Mouse (Mus musculus): ENCODE results near the gene Lrrn4cl. TPM values are rescaled to one million over a fixed set of nuclear protein-coding genes. Genes with fewer than 3 reads are reported as not detected.

The Lrrn4cl gene
- polyA plus RNA-seq, 1 experiment: 0.25 TPM

DNA sequence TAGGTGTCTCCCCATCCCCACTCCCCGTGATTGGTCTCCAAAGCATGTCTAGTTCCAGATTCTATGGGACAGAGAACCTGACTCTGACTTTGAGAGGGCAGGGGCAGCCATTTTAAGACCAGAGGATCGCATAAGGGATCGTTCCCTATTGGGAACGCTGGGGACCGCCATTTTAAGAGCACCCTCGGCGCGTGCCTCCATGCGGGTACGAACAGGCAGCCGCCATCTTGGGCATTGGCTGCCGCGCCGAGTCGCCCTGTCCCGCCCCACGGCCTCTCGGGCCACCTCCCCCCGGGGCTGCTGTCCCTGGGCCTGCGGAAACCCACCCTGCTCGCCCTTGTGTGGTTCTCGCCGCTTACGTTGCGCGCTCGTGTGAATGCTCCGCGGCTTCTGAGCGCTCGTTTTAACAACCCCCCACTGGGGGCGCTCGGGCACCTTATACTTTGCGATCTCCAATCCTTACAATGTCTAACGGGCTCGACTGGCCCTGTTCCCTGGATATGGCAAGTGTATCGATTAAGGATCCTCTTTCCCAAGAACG, 13.2 kb upstream of the Lrrn4cl start, which contains the start of gene Bscl2:
Gene Bscl2, plus strand, starts transcription at position 217 of the 541 bp plus-strand sequence.
- Histone ChIP-seq H3K27me3 (ENCODE audit: control insufficient read depth, insufficient read depth, insufficient read length) (no peaks in the 10 kb centered on the region), H3K79me2 (ENCODE audit: control insufficient read depth, insufficient read depth) (no peaks in the 10 kb centered on the region), H3ac (ENCODE audit: control insufficient read depth, insufficient read length) (no peak within 1 kb of the TSS), H3K4me3 (peak within 1 kb of the TSS; percentile 19), H3K4me2 (ENCODE audit: low read depth) (peak within 1 kb of the TSS; percentile 56), H3K36me3 (ENCODE audit: control insufficient read depth, insufficient read depth) (peaks cover 39% of the 10 kb centered on the region)
- TF ChIP-seq POLR2A (IDR thresholded peaks at IDR 0.05; ENCODE audit: insufficient read length, low read depth) (peak; percentile 28), MYOG (IDR thresholded peaks at IDR 0.05; ENCODE audit: control insufficient read depth in 1 of 3, insufficient read depth in 1 of 3, insufficient read length in 2 of 3, low read depth in 2 of 3) (no peak), POLR2AphosphoS2 (IDR thresholded peaks at IDR 0.05; ENCODE audit: insufficient read length, low read depth) (peak; percentile 84)

DNA sequence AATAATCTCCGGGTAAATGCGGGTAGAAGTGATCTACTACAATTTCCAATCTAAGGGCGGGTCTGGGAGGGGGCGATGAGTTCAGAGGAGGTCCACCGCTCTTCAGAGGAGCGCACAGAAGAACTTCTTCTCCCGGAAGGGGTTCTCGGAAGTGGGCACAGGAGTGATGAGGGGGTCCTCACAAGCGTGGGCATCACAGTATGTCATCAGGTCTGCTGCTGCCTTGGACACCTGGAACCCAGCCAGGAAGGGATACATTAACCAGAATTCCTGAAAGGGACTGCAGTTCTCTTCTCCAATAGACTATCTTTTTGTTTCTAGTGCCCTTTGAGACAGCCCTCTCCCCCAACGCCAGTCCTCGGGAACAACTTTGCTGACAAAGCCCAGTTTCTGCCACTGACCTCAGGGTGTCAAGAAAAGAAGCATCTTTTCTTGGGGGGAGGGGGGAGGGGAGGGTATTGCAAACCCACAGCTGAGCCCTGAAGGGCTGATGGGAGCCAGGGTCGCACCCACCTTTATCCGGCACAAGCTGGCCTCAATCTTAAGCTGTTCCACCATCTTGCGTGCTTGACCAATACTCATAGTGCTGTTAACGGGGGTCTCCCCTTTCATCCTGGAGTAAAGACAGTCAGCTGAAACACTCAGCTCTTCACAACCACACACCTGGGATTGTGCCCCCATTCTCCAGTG, 12.4 kb upstream of the Lrrn4cl start:
- H3K36me3 ChIP-seq (ENCODE audit: control insufficient read depth, insufficient read depth): peaks cover 30% of the 10 kb centered on the region
- peak overlapping the region; percentile 19 for H3K4me3 ChIP-seq
- no peaks in the 10 kb centered on the region for H3K27me3 ChIP-seq (ENCODE audit: control insufficient read depth, insufficient read depth, insufficient read length)
- peak overlapping the region; percentile 56 for H3K4me2 ChIP-seq (ENCODE audit: low read depth)
- TF ChIP-seq REST (IDR thresholded peaks at IDR 0.05; ENCODE audit: insufficient read depth, insufficient read length) (no peak), SRF (IDR thresholded peaks at IDR 0.05; ENCODE audit: control insufficient read depth, insufficient read length, low read depth) (no peak), MAX (IDR thresholded peaks at IDR 0.05; ENCODE audit: low read depth) (no peak), USF1 (IDR thresholded peaks at IDR 0.05; ENCODE audit: low read depth) (no peak), MYOD1 (IDR thresholded peaks at IDR 0.05; ENCODE audit: control insufficient read depth in 1 of 3, insufficient read length in 2 of 3, low read depth in 2 of 3) (no peak), TCF12 (IDR thresholded peaks at IDR 0.05; ENCODE audit: insufficient read depth, poor library complexity, severe bottlenecking) (no peak), E2F4 (IDR thresholded peaks at IDR 0.05; ENCODE audit: insufficient read depth) (no peak), MYOG (IDR thresholded peaks at IDR 0.05; ENCODE audit: control insufficient read depth in 1 of 3, insufficient read depth in 1 of 3, insufficient read length in 2 of 3, low read depth in 2 of 3) (no peak), POLR2AphosphoS2 (IDR thresholded peaks at IDR 0.05; ENCODE audit: insufficient read length, low read depth) (no peak), TCF3 (IDR thresholded peaks at IDR 0.05; ENCODE audit: insufficient read length, low read depth) (no peak), POLR2A (IDR thresholded peaks at IDR 0.05; ENCODE audit: insufficient read length, low read depth) (no peak), CEBPB (IDR thresholded peaks at IDR 0.05; ENCODE audit: insufficient read depth, poor library complexity, severe bottlenecking) (no peak)
- no peaks in the 10 kb centered on the region for H3K79me2 ChIP-seq (ENCODE audit: control insufficient read depth, insufficient read depth)
- no peak overlapping the region for H3ac ChIP-seq (ENCODE audit: control insufficient read depth, insufficient read length)

DNA sequence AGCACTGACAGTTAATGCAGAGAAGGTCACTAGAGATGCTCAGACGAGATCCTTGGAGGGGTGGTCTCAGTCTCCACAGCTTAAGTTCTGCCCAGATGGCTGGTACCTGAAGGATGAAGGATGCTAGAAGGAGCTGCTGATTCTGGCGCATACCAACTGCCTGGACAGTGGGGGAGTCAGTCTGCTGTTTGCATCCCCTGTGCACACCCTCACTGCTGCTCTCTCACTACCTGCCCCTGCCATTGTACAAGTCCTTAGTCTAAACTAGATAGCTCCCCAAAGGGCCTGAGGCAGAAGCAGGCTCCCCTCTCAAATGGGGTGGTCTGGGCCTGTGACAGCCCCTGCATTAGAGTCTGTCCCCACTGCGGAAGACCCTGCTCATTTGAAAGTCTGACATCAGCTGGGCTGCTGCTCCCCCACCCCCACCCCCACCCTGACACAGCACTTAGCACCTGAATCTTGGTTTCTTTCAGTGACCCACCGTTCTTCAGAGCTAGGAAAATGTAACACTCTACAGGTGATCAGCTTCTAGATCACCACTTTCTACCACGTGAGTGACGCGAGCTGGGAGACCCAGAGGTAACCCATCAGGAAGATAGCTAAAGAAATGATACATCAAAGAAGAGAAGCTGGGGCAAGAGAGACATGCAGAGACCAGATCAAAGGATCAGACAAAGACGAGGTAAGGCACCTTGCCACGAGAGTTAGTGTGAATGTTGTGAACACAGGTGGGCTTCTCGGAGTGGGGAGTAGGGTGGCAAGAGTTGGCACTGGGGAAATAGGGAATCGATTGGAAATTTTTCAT, 11.3 kb upstream of the Lrrn4cl start, which contains the start of gene Gng3:
Gene Gng3, minus strand, starts transcription at position 92 of the 805 bp plus-strand sequence.
- peak; percentile 22 for TF ChIP-seq POLR2AphosphoS2 (IDR thresholded peaks at IDR 0.05; ENCODE audit: insufficient read length, low read depth)
- TF ChIP-seq POLR2A (IDR thresholded peaks at IDR 0.05; ENCODE audit: insufficient read length, low read depth): no peak
- no peak for TF ChIP-seq SRF (IDR thresholded peaks at IDR 0.05; ENCODE audit: control insufficient read depth, insufficient read length, low read depth)
- H3K4me3 ChIP-seq: peak within 1 kb of the TSS; percentile 19
- no peaks in the 10 kb centered on the region for H3K79me2 ChIP-seq (ENCODE audit: control insufficient read depth, insufficient read depth)
- H3K4me2 ChIP-seq (ENCODE audit: low read depth): peak within 1 kb of the TSS; percentile 56
- peaks cover 24% of the 10 kb centered on the region for H3K36me3 ChIP-seq (ENCODE audit: control insufficient read depth, insufficient read depth)
- H3ac ChIP-seq (ENCODE audit: control insufficient read depth, insufficient read length): no peak within 1 kb of the TSS
- no peaks in the 10 kb centered on the region for H3K27me3 ChIP-seq (ENCODE audit: control insufficient read depth, insufficient read depth, insufficient read length)

DNA sequence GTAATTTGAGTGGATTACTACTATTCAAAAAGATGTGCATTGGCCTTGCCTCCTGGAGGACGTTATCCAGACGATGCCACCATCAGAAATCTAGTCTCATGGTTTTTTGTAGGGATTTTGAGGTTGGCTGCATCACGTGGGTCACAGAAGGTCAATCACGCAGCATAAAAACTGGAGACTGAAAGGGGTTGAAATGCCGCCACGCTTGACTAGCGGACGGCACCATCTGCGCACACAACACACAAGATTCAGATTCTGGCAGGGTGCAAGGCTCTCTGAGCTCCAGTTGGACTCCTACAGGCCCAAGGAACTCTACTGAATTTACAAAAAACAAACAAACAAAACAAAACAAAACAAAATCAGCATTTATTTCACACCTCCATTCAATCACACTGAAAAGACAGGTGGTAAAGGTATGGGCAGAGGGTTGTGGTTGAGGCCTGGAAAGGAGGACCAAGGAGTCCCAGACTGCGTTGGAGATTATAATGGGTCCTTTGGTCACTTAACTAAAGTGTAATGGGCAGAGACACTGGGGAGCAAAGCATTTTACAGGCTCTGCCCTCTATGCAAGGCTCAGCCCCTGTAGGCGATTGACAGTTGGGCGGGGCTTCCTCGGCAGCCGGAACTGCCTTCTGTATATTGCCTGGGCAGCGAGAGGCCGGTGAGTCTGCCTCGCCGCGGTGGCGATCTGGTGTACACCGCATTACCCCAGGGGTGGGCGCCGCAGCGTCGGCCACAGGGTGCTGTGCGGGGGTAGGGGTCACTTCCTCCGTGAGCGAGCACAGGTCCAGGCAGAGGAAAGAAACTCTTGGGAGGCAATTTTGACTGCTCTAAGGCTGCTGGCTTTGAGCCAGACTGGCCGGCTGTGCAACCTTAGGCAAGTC, 10.4 kb upstream of the Lrrn4cl start:
- Histone ChIP-seq H3K4me3 (no peak overlapping the region), H3K79me2 (ENCODE audit: control insufficient read depth, insufficient read depth) (no peaks in the 10 kb centered on the region), H3K4me2 (ENCODE audit: low read depth) (no peak overlapping the region), H3K27me3 (ENCODE audit: control insufficient read depth, insufficient read depth, insufficient read length) (no peaks in the 10 kb centered on the region), H3K36me3 (ENCODE audit: control insufficient read depth, insufficient read depth) (peaks cover 19% of the 10 kb centered on the region), H3ac (ENCODE audit: control insufficient read depth, insufficient read length) (no peak overlapping the region)
- TF ChIP-seq POLR2A (IDR thresholded peaks at IDR 0.05; ENCODE audit: insufficient read length, low read depth) (no peak), TCF12 (IDR thresholded peaks at IDR 0.05; ENCODE audit: insufficient read depth, poor library complexity, severe bottlenecking) (no peak), USF1 (IDR thresholded peaks at IDR 0.05; ENCODE audit: low read depth) (no peak), REST (IDR thresholded peaks at IDR 0.05; ENCODE audit: insufficient read depth, insufficient read length) (no peak), MYOG (IDR thresholded peaks at IDR 0.05; ENCODE audit: control insufficient read depth in 1 of 3, insufficient read depth in 1 of 3, insufficient read length in 2 of 3, low read depth in 2 of 3) (no peak), MAX (IDR thresholded peaks at IDR 0.05; ENCODE audit: low read depth) (no peak), TCF3 (IDR thresholded peaks at IDR 0.05; ENCODE audit: insufficient read length, low read depth) (no peak)

All from myocyte (in vitro differentiated cells).